Mouse (Mus musculus) stomach, postnatal 0 days (tissue): ENCODE results near the gene Tmprss15. TPM values are rescaled to one million over a fixed set of nuclear protein-coding genes. Genes with fewer than 3 reads are reported as not detected.

ENCODE experiments used
- ATAC-seq: fragments of 200-750 bp; cut with Nextera tagmentation; 2 replicates; pipeline ENCODE4 v1.8.0; 2017; ENCODE audit not compliant: low FRiP score, low TSS enrichment
- DNase-seq: peaks from one replicate; pipeline ENCODE4 v3.0.0-alpha.2; 2016; ENCODE audit warnings: low spot score
- H3K27ac ChIP-seq: fragments of 300-500 bp; sonication (generic); replicated peaks from 2 replicates; pipeline ENCODE4 v1.5.1; 2014; ENCODE audit warnings: mild to moderate bottlenecking, control low read depth
- H3K27me3 ChIP-seq: fragments of 300-500 bp; sonication (generic); 2 replicates; pipeline ENCODE4 v1.6.1; 2014; ENCODE audit warnings: low read length; ENCODE audit not compliant: control insufficient read depth, insufficient read depth
- H3K36me3 ChIP-seq: fragments of 300-500 bp; sonication (generic); 2 replicates; pipeline ENCODE4 v1.6.1; 2014; ENCODE audit warnings: low read length, mixed read lengths; ENCODE audit not compliant: control insufficient read depth, insufficient read depth
- H3K4me1 ChIP-seq: fragments of 300-500 bp; sonication (generic); replicated peaks from 2 replicates; pipeline ENCODE4 v1.6.1; 2014; ENCODE audit warnings: antibody characterized with exemption; ENCODE audit not compliant: control insufficient read depth, insufficient read depth
- H3K4me2 ChIP-seq: fragments of 300-500 bp; sonication (generic); replicated peaks from 2 replicates; pipeline ENCODE4 v1.6.1; 2014; ENCODE audit warnings: low read depth, mild to moderate bottlenecking, control low read depth, moderate library complexity
- H3K4me3 ChIP-seq: fragments of 300-500 bp; sonication (generic); 2 replicates; pipeline ENCODE4 v1.5.1; 2014; ENCODE audit warnings: low read depth, low read length, control low read depth
- H3K9ac ChIP-seq: fragments of 300-500 bp; sonication (generic); 2 replicates; pipeline ENCODE4 v1.6.1; 2014; ENCODE audit warnings: mild to moderate bottlenecking, low read length, control low read depth, mixed read lengths
- H3K9me3 ChIP-seq: fragments of 300-500 bp; sonication (generic); 2 replicates; pipeline ENCODE4 v1.6.1; 2016; ENCODE audit warnings: low read length; ENCODE audit not compliant: control insufficient read depth
- CTCF ChIP-seq: IDR thresholded peaks from 2 replicates; pipeline ENCODE4 v1.5.1; 2016; ENCODE audit warnings: antibody characterized with exemption, low read depth, mild to moderate bottlenecking, moderate library complexity
- EP300 ChIP-seq: optimal IDR thresholded peaks from 2 replicates; pipeline ENCODE3; 2016; ENCODE audit warnings: antibody characterized with exemption
- WGBS: fragments of 180-500 bp; shearing (Covaris S2); extraction: QIAGEN DNeasy Blood & Tissue Kit; methylation state at CpG from one replicate; pipeline ENCODE4 v1.1.7; 2014; 5-methylcytosine and 5-hydroxymethylcytosine counted together
- polyA plus RNA-seq: library from polyadenylated mRNA; unstranded; fragments of >200 nt; fragmentation: Nextera tagmentation; extraction: Ambion mirVana; gene quantifications from 2 replicates; pipeline ENCODE4 v1.2.1, GENCODE M21; 2015

Tmprss15 gene
- polyA plus RNA-seq, 1 experiment from 2014 or later: 0.07 TPM

DNA sequence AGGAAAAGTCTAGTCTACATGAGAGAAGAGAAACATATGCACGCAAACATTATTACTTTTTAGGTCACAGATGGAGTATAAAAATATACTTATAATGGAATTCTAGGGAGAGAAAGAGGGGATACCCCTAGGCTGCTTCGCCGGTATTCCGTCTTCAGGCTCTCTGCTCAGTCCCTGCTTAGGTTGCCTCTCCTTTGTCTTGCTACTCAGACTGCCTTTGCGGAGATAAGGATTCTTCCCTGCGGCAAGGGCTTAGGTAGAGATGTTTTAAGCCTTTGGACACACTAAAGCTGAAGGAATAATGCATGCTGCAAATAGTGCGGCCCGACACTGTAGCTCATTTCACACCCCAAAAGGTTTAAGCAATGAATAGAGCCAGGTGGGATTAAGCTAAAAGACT lies 114.5 kb downstream of the Tmprss15 start:
- H3K27me3 ChIP-seq: no peaks in the 10 kb centered on the region
- H3K27ac ChIP-seq: no peak overlapping the region
- no peak overlapping the region for H3K9ac ChIP-seq
- no peaks in the 10 kb centered on the region for H3K4me1 ChIP-seq
- H3K36me3 ChIP-seq: no peaks in the 10 kb centered on the region
- H3K4me2 ChIP-seq: no peak overlapping the region
- whole genome bisulfite sequencing: 75% methylated on average over 8 of the region's 8 CpGs
- TF ChIP-seq CTCF: no peak
- no peak for TF ChIP-seq EP300
- H3K4me3 ChIP-seq: no peak overlapping the region
- no peaks in the 10 kb centered on the region for H3K9me3 ChIP-seq
- ATAC-seq (no peak), DNase-seq (no peak)

DNA sequence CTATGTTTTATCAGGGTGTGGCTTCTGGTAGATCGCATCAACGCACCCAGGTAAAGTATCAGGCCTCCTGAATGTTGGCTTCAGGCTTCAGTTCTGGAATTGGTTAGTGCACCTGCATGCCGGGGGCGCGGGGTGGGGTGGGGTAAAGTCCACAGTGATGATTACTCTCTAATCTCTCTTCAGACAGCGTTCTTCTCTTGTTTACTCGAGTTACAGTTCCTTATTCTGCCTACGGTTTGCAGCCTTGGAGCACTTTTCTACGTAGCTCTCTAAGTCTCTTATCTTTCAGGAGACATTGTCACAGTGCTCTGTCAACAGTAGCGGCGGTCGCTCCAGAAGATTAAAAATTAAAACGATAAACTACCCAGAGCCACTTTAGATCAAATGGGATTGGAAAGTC lies 116.8 kb downstream of the Tmprss15 start:
- WGBS: 63% methylated on average over 13 of the region's 13 CpGs
- Histone ChIP-seq H3K36me3 (no peaks in the 10 kb centered on the region), H3K4me1 (no peaks in the 10 kb centered on the region), H3K4me3 (no peak overlapping the region), H3K9ac (no peak overlapping the region), H3K4me2 (no peak overlapping the region), H3K27ac (no peak overlapping the region), H3K9me3 (no peaks in the 10 kb centered on the region), H3K27me3 (no peaks in the 10 kb centered on the region)
- TF ChIP-seq CTCF: no peak
- TF ChIP-seq EP300: no peak
- ATAC-seq (no peak), DNase-seq (peak; percentile 18)

DNA sequence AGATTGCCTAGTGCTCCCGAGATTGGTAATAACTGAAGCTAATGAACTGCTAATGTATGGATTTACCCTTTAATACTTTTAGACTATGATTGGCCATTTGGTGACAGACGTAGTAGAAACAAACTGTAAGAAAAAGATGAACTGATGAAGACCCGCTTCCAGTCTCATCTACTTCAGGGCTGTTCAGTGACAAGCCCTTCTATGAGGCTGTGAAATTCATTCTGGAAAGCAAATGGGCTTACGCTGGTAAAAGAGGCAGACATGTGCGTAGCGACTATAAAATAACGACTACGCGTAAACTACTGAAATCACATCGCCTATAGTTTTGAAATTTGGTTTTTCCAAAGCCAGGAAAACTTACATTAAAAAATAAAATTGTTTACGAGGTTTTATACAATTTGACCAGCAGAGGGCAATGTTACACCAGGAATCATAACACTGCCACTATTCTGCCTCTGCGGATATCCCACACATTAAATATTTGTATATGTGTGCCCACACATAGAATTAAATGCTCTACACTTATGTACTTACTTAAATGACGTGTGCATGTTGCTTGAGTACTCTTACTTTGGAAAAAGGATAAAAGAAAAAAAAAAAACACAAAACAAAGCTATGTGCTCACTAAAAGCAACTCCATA lies 121.7 kb downstream of the Tmprss15 start:
- no peak overlapping the region for H3K4me3 ChIP-seq
- TF ChIP-seq EP300 (no peak), CTCF (peak; percentile 78)
- no peaks in the 10 kb centered on the region for H3K27me3 ChIP-seq
- no peaks in the 10 kb centered on the region for H3K4me1 ChIP-seq
- no peaks in the 10 kb centered on the region for H3K9me3 ChIP-seq
- WGBS: 34% methylated on average over 13 of the region's 13 CpGs
- H3K36me3 ChIP-seq: no peaks in the 10 kb centered on the region
- H3K27ac ChIP-seq: no peak overlapping the region
- no peak overlapping the region for H3K9ac ChIP-seq
- H3K4me2 ChIP-seq: no peak overlapping the region
- ATAC-seq (no peak), DNase-seq (no peak)

DNA sequence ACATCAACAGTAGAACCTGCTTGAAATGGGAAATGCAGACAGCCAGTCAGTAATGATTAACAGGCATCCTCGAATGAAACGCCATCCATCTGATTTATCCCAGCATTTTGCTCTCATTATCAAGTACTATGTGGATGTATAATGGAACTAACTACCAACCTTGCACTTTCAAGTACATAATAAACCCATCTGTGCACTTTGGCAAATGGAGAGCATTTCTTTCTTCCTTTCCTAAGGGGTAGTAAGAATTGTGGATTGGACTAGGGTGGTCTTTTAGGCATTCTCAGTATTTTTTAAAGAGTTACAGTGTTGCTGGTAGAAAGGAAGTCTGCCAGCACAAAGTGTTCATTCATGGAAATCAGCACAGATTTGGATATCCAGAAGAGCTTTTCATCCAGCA lies 133.5 kb downstream of the Tmprss15 start:
- 66% methylated on average over 2 of the region's 2 CpGs for WGBS

DNA sequence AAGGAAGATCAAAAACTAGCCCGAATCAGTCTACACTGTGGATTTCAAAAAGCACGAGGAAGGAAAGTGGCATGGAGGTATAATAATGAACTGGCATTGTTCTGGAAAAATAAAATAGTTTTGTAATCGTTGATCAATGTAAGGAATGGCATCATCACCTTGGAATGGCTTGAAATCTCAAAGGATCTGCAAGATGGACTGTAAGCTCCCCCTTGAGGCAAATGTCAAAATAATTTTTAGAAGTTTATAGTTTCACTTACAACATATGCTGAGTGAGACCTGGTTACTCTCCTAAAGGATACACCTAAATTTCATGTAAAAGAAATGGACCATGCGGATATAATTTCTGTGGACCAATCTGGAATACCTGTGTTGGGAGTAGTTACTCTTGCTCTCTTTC lies 140.5 kb downstream of the Tmprss15 start:
- Histone ChIP-seq H3K27me3 (no peaks in the 10 kb centered on the region), H3K4me3 (no peak overlapping the region), H3K4me2 (no peak overlapping the region), H3K36me3 (no peaks in the 10 kb centered on the region), H3K4me1 (no peaks in the 10 kb centered on the region), H3K27ac (no peak overlapping the region), H3K9me3 (no peaks in the 10 kb centered on the region), H3K9ac (no peak overlapping the region)
- DNase-seq (no peak), ATAC-seq (no peak)
- WGBS: 67% methylated on average over 4 of the region's 4 CpGs
- peak; percentile 69 for TF ChIP-seq CTCF
- TF ChIP-seq EP300: no peak

More for the DNA sequence above, 133.5 kb downstream of the Tmprss15 start:
- H3K4me1 ChIP-seq: no peaks in the 10 kb centered on the region
- TF ChIP-seq EP300 (no peak), CTCF (no peak)
- H3K9ac ChIP-seq: no peak overlapping the region
- DNase-seq (no peak), ATAC-seq (no peak)
- H3K4me2 ChIP-seq: no peak overlapping the region
- no peaks in the 10 kb centered on the region for H3K36me3 ChIP-seq
- H3K9me3 ChIP-seq: no peaks in the 10 kb centered on the region
- H3K4me3 ChIP-seq: no peak overlapping the region
- H3K27me3 ChIP-seq: no peaks in the 10 kb centered on the region
- no peak overlapping the region for H3K27ac ChIP-seq

DNA sequence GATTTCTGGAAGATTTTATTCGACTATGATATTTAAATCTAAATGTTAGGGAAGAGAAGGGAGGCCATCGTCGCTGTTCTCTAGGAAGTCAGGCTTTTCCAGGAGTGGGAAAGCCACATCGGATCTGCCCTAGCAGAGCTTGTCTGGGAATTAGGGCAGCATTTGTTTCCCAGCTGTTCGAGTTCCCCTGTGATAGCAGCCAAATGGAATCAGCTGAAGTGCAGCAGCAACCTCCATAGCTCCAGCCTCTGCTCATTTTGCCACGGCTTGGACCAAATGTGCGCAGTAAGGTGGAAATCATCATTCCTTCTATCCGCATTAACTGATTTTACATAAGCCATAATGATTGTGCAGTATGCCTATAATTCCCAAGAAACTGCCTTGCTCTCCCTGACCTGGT lies 153.1 kb downstream of the Tmprss15 start:
- no peaks in the 10 kb centered on the region for H3K27me3 ChIP-seq
- no peak overlapping the region for H3K9ac ChIP-seq
- no peak overlapping the region for H3K27ac ChIP-seq
- DNase-seq: no peak
- ATAC-seq: no peak
- TF ChIP-seq CTCF (no peak), EP300 (no peak)
- H3K36me3 ChIP-seq: no peaks in the 10 kb centered on the region
- H3K4me1 ChIP-seq: no peaks in the 10 kb centered on the region
- H3K4me3 ChIP-seq: no peak overlapping the region
- WGBS: 62% methylated on average over 8 of the region's 8 CpGs
- H3K9me3 ChIP-seq: no peaks in the 10 kb centered on the region
- H3K4me2 ChIP-seq: no peak overlapping the region
